Mouse (Mus musculus) forebrain, embryonic 11.5 days (tissue): ENCODE data around the gene Kcnc2. TPM values are rescaled to one million over a fixed set of nuclear protein-coding genes. Genes with fewer than 3 reads are reported as not detected.

ENCODE experiments used
- ATAC-seq: fragments of 200-750 bp; cut with Nextera tagmentation; replicated peaks from 2 replicates; pipeline ENCODE4 v1.8.0; 2017; ENCODE audit warnings: moderate TSS enrichment; ENCODE audit not compliant: low FRiP score
- DNase-seq: peaks from one replicate; pipeline ENCODE4 v3.0.0-alpha.2; 2017; ENCODE audit warnings: low spot score
- H3K27ac ChIP-seq: fragments of 300-500 bp; sonication (generic); 2 replicates; pipeline ENCODE4 v1.5.1; 2014; ENCODE audit warnings: low read depth, low read length
- H3K27me3 ChIP-seq: fragments of 300-500 bp; sonication (generic); 2 replicates; pipeline ENCODE4 v1.6.1; 2014; ENCODE audit warnings: mild to moderate bottlenecking, low read length, mixed read lengths; ENCODE audit not compliant: control insufficient read depth, insufficient read depth
- H3K36me3 ChIP-seq: fragments of 300-500 bp; sonication (generic); 2 replicates; pipeline ENCODE4 v1.6.1; 2014; ENCODE audit warnings: mild to moderate bottlenecking, low read length, moderate library complexity, mixed read lengths; ENCODE audit not compliant: control insufficient read depth, insufficient read depth
- H3K4me1 ChIP-seq: fragments of 300-500 bp; sonication (generic); replicated peaks from 2 replicates; pipeline ENCODE4 v1.6.1; 2014; ENCODE audit warnings: low read length, mixed read lengths; ENCODE audit not compliant: control insufficient read depth, insufficient read depth
- H3K4me2 ChIP-seq: fragments of 300-500 bp; sonication (generic); 2 replicates; pipeline ENCODE4 v1.6.1; 2014; ENCODE audit warnings: low read depth, mild to moderate bottlenecking, low read length, moderate library complexity, mixed read lengths; ENCODE audit not compliant: severe bottlenecking
- H3K4me3 ChIP-seq: fragments of 300-500 bp; sonication (generic); 2 replicates; pipeline ENCODE4 v1.5.1; 2014; ENCODE audit warnings: low read depth, low read length
- H3K9ac ChIP-seq: fragments of 300-500 bp; sonication (generic); 2 replicates; pipeline ENCODE4 v1.6.1; 2014; ENCODE audit warnings: low read length
- H3K9me3 ChIP-seq: fragments of 300-500 bp; sonication (generic); 2 replicates; pipeline ENCODE4 v1.6.1; 2016; ENCODE audit warnings: low read length, mixed read lengths; ENCODE audit not compliant: control insufficient read depth
- WGBS: fragments of 180-500 bp; shearing (Covaris S2); extraction: QIAGEN DNeasy Blood & Tissue Kit; methylation state at CpG from one replicate; pipeline ENCODE4 v1.1.7; 2014; 5-methylcytosine and 5-hydroxymethylcytosine counted together
- polyA plus RNA-seq: library from polyadenylated mRNA; unstranded; fragments of >200 nt; fragmentation: Nextera tagmentation; extraction: Ambion mirVana; gene quantifications from 2 replicates; pipeline ENCODE4 v1.2.1, GENCODE M21; 2014

Gene Kcnc2
- polyA plus RNA-seq, 1 experiment from 2014 or later, result 1.2 TPM

DNA sequence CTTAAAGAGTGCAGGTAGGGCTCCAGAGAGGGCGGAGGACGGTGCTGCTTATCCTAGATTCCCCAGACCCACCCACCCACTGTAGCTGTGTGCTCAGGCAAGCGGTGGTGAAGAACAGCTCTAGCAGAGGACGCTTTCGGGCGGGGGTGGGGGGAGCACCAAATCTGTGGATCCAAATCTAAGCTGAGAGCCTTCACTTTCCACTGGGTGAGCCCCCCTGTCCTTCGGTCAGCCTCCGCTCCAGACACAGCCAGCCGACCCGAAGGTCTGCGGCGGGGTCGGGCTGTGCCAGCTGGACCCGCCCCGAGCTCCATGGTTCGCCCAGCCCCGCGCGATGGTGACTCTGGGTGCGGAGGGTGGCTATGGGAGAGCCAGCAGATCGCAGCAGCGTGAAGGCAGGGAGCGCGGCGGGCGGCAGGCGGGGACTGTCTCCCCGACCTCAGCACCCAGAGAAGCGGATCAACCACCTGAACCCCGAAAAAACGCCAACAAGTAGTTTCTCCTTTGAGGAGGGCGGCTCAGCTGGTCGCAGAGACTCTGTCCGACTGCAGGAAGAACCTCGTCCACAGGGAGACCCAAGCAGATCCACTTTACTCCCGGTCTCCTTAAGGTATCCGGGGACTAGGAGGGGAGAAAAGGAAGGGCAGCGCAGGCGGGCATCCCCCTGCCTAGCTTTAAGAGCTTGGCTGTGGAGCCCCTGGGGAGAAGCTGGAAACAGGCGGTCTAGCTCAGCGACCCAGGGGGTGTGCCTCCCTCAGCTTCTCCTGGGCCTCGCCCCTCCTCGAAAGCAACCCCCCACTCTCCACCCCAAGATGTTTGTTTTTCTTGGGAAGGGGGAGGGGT is 761 bp upstream of the Kcnc2 start:
- Histone ChIP-seq H3K27ac (no peak overlapping the region), H3K4me3 (peak overlapping the region; percentile 48), H3K27me3 (peaks cover 29% of the 10 kb centered on the region), H3K4me2 (peak overlapping the region; percentile 95), H3K36me3 (no peaks in the 10 kb centered on the region), H3K4me1 (peaks cover 8% of the 10 kb centered on the region; the same call in 1 of the 2 replicates), H3K9ac (peak overlapping the region; percentile 54), H3K9me3 (no peaks in the 10 kb centered on the region)
- ATAC-seq (peak; percentile 72), DNase-seq (peak; percentile 70)
- under 1% methylated on average over 42 of the region's 43 CpGs for WGBS

DNA sequence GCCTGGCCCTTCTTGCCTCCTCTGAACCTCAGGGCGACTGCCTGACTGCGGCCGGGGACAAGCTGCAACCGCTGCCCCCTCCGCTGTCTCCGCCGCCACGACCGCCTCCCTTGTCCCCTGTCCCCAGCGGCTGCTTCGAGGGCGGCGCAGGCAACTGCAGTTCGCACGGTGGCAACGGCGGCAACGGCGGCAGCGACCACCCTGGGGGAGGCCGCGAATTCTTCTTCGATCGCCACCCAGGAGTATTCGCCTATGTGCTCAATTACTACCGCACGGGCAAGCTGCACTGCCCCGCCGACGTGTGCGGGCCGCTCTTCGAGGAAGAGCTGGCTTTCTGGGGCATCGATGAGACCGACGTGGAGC is 863 bp downstream of the Kcnc2 start:
- Histone ChIP-seq H3K9me3 (no peaks in the 10 kb centered on the region), H3K4me3 (peak overlapping the region; percentile 48), H3K4me1 (peaks cover 8% of the 10 kb centered on the region; the same call in 1 of the 2 replicates), H3K9ac (peak overlapping the region; percentile 50), H3K36me3 (no peaks in the 10 kb centered on the region), H3K27me3 (peaks cover 29% of the 10 kb centered on the region), H3K4me2 (peak overlapping the region; percentile 95), H3K27ac (no peak overlapping the region)
- WGBS, result under 1% methylated on average over 36 of the region's 36 CpGs
- DNase-seq, result peak; percentile 75
- peak; percentile 56 for ATAC-seq

DNA sequence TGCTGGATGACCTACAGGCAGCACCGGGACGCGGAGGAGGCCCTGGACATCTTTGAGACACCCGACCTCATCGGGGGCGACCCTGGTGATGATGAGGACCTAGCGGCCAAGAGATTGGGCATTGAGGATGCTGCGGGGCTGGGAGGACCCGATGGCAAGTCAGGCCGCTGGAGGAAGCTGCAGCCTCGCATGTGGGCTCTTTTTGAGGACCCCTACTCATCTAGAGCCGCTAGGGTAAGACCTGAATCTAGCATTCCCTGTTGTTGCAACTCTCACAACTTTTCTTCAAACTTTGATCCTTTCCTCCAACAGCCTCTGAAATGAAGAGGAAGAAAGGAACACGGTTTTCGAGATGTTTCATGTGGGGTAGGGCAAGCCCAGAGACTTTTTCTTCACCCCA is 1.2 kb downstream of the Kcnc2 start:
- H3K27ac ChIP-seq, result no peak overlapping the region
- peak overlapping the region; percentile 95 for H3K4me2 ChIP-seq
- peak overlapping the region; percentile 50 for H3K9ac ChIP-seq
- no peaks in the 10 kb centered on the region for H3K9me3 ChIP-seq
- peaks cover 8% of the 10 kb centered on the region; the same call in 1 of the 2 replicates for H3K4me1 ChIP-seq
- no peaks in the 10 kb centered on the region for H3K36me3 ChIP-seq
- ATAC-seq (no peak), DNase-seq (no peak)
- 13% methylated on average over 14 of the region's 14 CpGs for WGBS
- peak overlapping the region; percentile 48 for H3K4me3 ChIP-seq
- peaks cover 29% of the 10 kb centered on the region for H3K27me3 ChIP-seq

DNA sequence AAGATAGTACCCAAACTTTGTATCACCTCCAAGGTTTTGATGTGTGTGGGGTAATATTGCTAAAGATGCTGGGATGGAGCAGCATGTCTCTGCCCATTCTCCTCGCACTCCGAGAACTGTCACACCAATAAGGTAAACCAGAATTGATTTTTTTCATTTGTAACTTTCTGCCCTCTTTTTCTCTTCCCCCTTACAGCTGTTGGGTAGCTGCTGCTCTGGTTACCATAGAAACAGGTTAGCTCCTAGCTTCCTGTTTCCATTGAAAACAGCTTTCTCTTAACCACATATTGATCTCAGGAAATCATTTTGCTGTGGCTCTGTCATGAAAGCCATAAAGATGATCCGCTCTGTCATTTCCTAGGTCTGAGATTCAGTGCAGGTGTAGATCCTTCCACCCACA is 7.1 kb downstream of the Kcnc2 start:
- no peak for DNase-seq
- Histone ChIP-seq H3K27ac (no peak overlapping the region), H3K9me3 (no peaks in the 10 kb centered on the region), H3K36me3 (no peaks in the 10 kb centered on the region), H3K9ac (no peak overlapping the region), H3K4me3 (no peak overlapping the region), H3K4me1 (no peaks in the 10 kb centered on the region), H3K27me3 (peaks cover 2% of the 10 kb centered on the region; the same call in 1 of the 2 replicates), H3K4me2 (no peak overlapping the region)
- WGBS, result 89% methylated on average over 3 of the region's 3 CpGs
- ATAC-seq, result no peak

DNA sequence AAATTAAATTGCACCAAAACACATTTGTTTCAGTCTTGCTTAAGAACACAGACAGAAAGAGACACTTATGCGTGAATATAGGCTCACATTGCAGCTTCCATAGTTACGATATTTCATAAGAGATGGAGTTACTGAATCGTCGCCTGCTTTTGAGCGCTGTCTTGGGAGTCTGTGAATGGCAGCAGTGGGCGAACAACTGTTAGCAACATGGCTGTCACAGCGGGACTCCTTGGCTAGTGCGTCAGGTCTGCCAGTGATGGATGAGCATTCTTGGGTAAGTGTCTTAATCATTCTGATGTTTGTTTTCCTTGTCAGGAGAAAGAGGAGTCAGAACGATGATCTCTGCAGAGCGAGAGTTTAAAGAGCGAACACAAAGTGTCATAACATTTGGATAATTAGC is 44.2 kb downstream of the Kcnc2 start:
- Histone ChIP-seq H3K9ac (no peak overlapping the region), H3K4me3 (no peak overlapping the region), H3K27me3 (no peaks in the 10 kb centered on the region), H3K36me3 (no peaks in the 10 kb centered on the region), H3K27ac (no peak overlapping the region), H3K4me2 (no peak overlapping the region), H3K4me1 (no peaks in the 10 kb centered on the region), H3K9me3 (no peaks in the 10 kb centered on the region)
- no peak for DNase-seq
- WGBS, result 78% methylated on average over 11 of the region's 11 CpGs
- ATAC-seq, result no peak

DNA sequence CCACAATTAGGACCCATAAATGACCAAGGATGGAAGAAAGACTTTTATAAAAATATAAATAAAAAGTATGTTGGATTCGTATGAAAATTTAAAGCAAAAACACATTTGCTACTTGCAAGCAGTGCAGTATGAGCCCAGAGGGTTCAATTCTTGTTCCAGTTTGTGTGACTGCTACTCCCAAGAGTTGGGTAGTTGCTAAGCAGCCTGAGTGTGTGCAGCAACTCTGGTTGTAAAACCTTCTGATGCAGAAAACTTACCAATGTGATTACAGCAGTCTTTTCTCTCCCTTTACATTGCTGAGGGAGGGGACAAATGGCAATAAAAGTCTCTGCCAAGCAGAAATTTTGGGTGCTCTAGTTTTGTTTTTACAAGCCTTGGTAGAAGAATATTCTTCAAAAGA is 46.9 kb downstream of the Kcnc2 start:
- Histone ChIP-seq H3K4me2 (no peak overlapping the region), H3K9ac (no peak overlapping the region), H3K9me3 (no peaks in the 10 kb centered on the region), H3K4me3 (no peak overlapping the region), H3K27me3 (no peaks in the 10 kb centered on the region), H3K4me1 (no peaks in the 10 kb centered on the region), H3K27ac (no peak overlapping the region), H3K36me3 (no peaks in the 10 kb centered on the region)
- ATAC-seq (no peak), DNase-seq (no peak)
- 72% methylated on average over 1 of the region's 1 CpGs for WGBS

DNA sequence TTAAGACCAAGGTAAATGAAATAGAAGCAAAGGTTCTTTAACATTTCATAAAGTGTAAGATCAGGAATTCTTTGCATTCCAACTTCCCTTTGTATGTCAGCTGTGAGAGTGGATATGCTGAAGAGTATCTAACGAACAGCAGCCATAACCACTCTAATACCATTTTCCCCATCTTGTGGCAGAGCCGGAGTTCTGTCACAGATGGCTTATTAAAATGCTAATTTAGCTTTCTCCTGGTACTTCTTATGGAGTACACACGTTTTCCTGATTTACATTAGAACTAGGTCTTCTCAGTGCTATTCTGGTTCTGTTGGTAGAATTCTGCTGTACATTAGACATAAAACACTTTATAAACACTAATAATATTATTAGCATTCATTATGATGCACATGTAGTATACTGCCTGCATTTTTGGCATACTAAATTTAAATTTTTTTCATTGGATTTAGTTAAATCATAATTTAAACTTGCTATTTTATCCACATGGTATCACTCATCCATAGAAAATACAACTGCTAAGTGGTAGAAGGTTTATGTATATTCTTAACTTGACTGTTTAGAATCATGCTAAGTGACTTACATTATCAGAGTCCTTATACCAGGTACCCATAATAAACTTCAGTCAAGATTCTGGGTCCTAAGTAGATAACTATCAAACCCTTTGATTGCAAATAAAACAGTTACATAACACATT is 86.9 kb downstream of the Kcnc2 start:
- 35% methylated on average over 3 of the region's 3 CpGs for WGBS
- no peaks in the 10 kb centered on the region for H3K4me1 ChIP-seq
- no peaks in the 10 kb centered on the region for H3K27me3 ChIP-seq
- H3K9me3 ChIP-seq, result no peaks in the 10 kb centered on the region
- no peak overlapping the region for H3K4me3 ChIP-seq
- DNase-seq, result no peak
- no peaks in the 10 kb centered on the region for H3K36me3 ChIP-seq
- no peak overlapping the region for H3K9ac ChIP-seq
- ATAC-seq, result peak; percentile 42
- H3K27ac ChIP-seq, result no peak overlapping the region
- H3K4me2 ChIP-seq, result no peak overlapping the region

DNA sequence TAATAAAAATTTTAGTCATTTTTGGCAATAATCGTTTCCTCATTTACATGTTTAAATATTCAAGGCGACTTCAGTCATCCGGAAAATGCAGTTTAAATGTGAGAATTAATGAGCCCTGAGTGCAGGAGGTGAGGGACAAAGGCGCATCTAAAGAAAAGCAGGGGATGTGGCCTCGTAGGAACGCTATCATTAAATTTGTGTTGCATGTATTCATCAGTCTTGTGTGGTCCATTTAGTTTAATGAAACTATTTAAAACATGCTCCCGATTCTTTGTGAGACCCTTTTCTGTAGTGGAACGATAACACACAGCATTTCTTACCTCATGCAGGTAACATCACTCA is 87.4 kb downstream of the Kcnc2 start:
- Histone ChIP-seq H3K27me3 (no peaks in the 10 kb centered on the region), H3K27ac (no peak overlapping the region), H3K4me1 (no peaks in the 10 kb centered on the region), H3K4me2 (no peak overlapping the region), H3K9me3 (no peaks in the 10 kb centered on the region), H3K9ac (no peak overlapping the region), H3K4me3 (no peak overlapping the region), H3K36me3 (no peaks in the 10 kb centered on the region)
- DNase-seq (no peak), ATAC-seq (peak; percentile 70)
- 43% methylated on average over 8 of the region's 8 CpGs for WGBS
